Mouse (Mus musculus) brown adipose tissue, adult 24 weeks (tissue): ENCODE measurements around the gene 4930579G24Rik. TPM values are rescaled to one million over a fixed set of nuclear protein-coding genes. Genes with fewer than 3 reads are reported as not detected.

ENCODE experiments used
- H3K27ac ChIP-seq: fragments of 200-500 bp; replicated peaks from 2 replicates; pipeline ENCODE4 v1.5.1; 2012; ENCODE audit warnings: low read depth, mild to moderate bottlenecking, low read length
- H3K4me1 ChIP-seq: fragments of 200-500 bp; 2 replicates; pipeline ENCODE4 v1.6.1; 2012; ENCODE audit warnings: low read length, mixed read lengths; ENCODE audit not compliant: control insufficient read depth, insufficient read depth, insufficient read length
- H3K4me3 ChIP-seq: fragments of 200-500 bp; 2 replicates; pipeline ENCODE4 v1.5.1; 2012; ENCODE audit warnings: low read depth, mild to moderate bottlenecking, low read length, moderate library complexity; ENCODE audit not compliant: insufficient read depth
- polyA plus RNA-seq: library from polyadenylated mRNA; stranded (reverse); fragments of >200 nt; gene quantifications from 2 replicates; pipeline ENCODE4 v1.2.4, GENCODE M21; 2012; ENCODE audit not compliant: missing spikeins, insufficient read depth, insufficient read length

Gene 4930579G24Rik
- polyA plus RNA-seq, result 1.3 and 2.5 TPM in 2 replicates

DNA sequence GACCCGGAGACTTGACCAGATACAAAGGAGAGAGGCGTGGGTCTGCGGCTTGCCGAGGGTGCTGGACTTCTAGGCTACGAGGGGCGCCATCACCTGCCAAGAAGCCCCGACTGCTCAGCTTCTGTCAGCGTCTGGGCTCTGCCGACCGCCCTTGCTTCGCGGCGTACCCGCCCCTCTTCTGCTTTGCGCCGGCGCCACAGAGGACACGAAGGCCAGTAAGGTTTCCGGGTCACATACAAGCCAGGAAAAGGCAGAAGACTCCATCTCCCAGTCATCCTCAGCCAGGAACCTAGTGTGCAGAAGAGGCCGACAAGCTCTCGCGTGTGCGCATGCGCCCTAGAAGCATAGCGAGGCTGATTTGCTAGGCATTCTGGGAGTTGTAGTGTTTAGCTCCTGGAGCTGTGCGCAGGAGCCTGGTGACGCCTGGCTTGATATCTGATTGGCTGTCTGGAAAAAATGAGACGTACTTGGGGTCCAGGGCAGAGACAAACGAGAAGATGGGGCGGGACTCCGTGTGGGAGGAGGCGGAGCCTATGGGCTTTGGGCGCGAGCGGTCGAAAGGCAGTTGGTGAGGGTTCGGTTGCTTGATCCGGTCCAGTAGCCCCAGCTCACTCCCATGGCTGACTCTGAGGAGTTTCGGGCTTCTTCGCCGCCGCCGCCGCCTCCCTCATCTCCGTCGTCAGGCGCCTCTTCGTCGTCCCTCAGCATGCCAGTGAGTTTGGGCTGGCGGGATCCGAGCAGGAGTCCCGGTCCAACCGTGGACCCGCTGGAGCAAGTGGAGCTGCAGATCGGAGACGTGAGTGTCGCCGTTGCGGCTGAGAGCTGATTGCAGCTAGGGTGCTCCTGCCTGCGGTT, at the start of gene 4930579G24Rik:
TSS of gene 4930579G24Rik (plus strand) at position 519 of the 855 bp plus-strand sequence.
- Histone ChIP-seq H3K27ac (peak within 1 kb of the TSS; percentile 97), H3K4me1 (no peaks in the 10 kb centered on the region), H3K4me3 (peak within 1 kb of the TSS; percentile 72)

- no peak overlapping the region for H3K4me3 ChIP-seq
- no peak overlapping the region for H3K27ac ChIP-seq
- H3K4me1 ChIP-seq, result no peaks in the 10 kb centered on the region
Measured at GRCm38 (mm10) chr3:79579891-79580575, 48.8 kb upstream of the 4930579G24Rik start.

- no peak overlapping the region for H3K27ac ChIP-seq
- H3K4me1 ChIP-seq, result no peaks in the 10 kb centered on the region
- no peak overlapping the region for H3K4me3 ChIP-seq
Measured at GRCm38 (mm10) chr3:79586804-79587203, 42.1 kb upstream of the 4930579G24Rik start.

DNA sequence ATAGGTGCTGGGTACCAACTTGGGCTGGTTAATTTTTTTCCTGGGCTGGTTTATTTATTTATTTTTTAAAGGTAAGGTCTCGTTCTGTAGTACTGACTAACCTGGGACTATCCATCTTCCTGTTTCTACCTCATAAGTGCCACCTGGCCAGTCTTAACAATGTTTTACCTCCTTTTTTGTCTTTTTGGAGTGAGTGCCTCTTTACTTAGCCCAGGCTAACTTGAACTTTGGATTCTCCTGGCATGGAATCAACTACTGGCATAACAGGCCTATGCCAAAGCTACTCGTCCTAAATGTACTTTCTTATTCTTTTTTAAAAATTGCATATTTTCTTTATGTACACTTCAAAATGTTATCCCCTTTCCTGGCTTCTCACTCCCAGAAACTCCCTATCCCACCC, 39.2 kb upstream of the 4930579G24Rik start:
- no peak overlapping the region for H3K27ac ChIP-seq
- H3K4me1 ChIP-seq, result no peaks in the 10 kb centered on the region
- no peak overlapping the region for H3K4me3 ChIP-seq

GRCm38 (mm10) chr3:79590863-79591792, 37.8 kb upstream of the 4930579G24Rik start, which contains the start of gene Ppid:
Ppid (plus strand) TSS chr3:79591342.
- Histone ChIP-seq H3K27ac (peak within 1 kb of the TSS; percentile 76), H3K4me1 (no peaks in the 10 kb centered on the region), H3K4me3 (peak within 1 kb of the TSS; percentile 78)

DNA sequence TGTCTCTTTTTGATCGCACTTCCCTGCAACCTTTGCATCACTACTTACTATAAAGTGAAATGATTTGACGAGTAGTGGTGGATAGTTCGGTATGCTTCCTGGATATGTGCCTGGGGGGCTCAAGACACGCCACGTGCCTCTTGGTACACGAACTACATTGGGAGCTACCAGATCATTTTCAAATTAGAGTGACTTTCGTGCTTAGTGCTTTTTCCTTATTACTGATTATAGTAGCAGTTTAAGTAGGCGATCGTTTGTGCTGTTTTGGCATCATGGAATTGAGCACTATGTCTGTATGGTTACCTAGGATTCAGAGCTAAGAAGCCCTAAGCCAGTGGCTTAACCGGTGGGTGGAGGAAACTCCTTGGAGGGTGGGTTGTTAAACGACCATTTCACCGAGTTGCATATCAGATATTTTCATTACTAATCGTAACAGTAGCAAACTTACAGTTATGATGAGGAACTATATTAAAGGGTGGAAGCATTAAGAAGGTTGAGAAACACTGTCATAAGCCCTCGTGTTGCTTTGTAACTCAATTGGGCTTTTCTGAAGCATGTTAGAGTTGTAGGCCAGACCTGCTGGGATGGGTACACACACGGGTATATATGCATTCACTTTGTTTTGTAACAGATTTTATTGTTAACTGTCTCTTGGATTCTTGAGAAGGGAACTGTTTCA, 36.9 kb upstream of the 4930579G24Rik start:
- Histone ChIP-seq H3K27ac (peak overlapping the region; percentile 67), H3K4me3 (peak overlapping the region; percentile 78), H3K4me1 (no peaks in the 10 kb centered on the region)

- Histone ChIP-seq H3K4me3 (no peak overlapping the region), H3K27ac (no peak overlapping the region), H3K4me1 (no peaks in the 10 kb centered on the region)
Measured at GRCm38 (mm10) chr3:79595468-79595867, 33.4 kb upstream of the 4930579G24Rik start.

DNA sequence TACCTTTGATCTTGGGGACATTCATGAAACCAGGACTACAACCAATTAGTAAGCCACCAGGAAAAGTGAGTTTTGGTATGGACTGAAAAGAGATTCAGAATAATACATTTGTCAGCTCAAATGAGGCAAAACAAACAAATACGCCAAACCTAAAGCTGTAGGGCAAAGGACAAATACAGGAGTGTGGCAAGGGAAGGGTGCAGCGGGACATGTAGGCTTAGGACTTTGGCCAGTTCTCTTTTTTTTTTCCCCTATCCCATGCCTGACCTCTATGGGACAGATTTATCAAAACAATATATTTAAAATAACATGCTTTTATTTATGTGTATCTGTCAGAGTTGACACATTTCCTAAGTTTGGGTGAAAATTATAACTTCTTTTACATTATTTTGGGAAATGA, 19.0 kb upstream of the 4930579G24Rik start:
- Histone ChIP-seq H3K27ac (no peak overlapping the region), H3K4me1 (no peaks in the 10 kb centered on the region), H3K4me3 (no peak overlapping the region)

DNA sequence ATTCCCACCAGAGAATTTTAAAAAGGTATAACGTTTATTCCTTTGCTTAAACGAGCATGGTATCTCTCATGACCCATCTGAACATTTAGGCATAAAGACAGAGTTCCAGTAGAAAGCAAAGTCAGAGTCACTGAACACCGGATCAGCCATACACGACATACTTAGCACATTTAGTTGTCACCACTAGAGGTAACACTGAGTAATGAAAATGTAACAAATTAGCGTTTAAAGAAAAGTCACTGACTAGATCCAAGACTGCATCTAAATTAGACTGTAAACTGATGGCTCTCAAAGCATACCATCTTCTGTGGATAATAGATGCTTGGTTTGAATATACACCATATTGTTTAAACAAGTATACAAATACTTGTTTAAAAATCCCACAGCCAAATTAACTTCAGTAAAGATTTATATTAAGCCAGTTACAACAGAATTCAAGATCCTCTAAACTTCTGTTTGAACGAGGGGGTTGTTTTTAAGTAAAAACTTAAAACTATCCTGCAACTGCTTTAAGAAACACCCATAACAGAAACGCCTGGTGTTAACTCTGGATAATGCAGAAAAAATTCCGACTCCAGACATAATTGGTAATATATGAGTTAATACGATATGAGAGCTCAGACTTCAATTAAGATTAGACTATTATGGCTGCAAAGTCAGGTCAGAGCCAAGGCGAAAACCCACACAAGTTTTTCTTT, 1.2 kb upstream of the 4930579G24Rik start:
- H3K27ac ChIP-seq, result peak overlapping the region; percentile 97
- peak overlapping the region; percentile 72 for H3K4me3 ChIP-seq
- H3K4me1 ChIP-seq, result no peaks in the 10 kb centered on the region

DNA sequence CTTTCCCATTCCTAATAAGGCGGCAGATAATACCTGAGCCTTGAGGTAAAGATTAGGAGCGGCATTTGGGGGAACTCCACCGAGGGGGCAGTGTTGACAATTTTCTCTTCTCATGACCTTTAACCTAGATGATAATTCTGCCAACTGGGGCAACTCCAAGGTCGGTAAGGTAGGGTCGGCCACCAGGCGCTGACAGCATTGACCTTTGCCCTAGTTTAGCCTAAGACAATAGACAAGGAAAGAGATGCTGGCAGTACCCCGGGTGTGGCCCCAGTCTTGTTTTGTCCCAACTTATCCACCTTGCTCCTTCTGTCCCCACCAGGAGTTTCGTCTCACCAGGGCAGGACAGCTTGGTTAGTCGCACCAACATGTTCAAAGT, 708 bp upstream of the 4930579G24Rik start:
- Histone ChIP-seq H3K4me3 (peak overlapping the region; percentile 72), H3K27ac (peak overlapping the region; percentile 97), H3K4me1 (no peaks in the 10 kb centered on the region)

- Histone ChIP-seq H3K4me1 (no peaks in the 10 kb centered on the region), H3K27ac (peak within 1 kb of the TSS; percentile 97), H3K4me3 (peak within 1 kb of the TSS; percentile 72)
Measured at GRCm38 (mm10) chr3:79629416-79629730, 494 bp downstream of the 4930579G24Rik start, which contains the start of gene Etfdh. Etfdh (minus strand) TSS chr3:79629500.

- Histone ChIP-seq H3K4me1 (no peaks in the 10 kb centered on the region), H3K27ac (no peak overlapping the region), H3K4me3 (no peak overlapping the region)
Measured at GRCm38 (mm10) chr3:79652129-79652528, 23.2 kb downstream of the 4930579G24Rik start.

DNA sequence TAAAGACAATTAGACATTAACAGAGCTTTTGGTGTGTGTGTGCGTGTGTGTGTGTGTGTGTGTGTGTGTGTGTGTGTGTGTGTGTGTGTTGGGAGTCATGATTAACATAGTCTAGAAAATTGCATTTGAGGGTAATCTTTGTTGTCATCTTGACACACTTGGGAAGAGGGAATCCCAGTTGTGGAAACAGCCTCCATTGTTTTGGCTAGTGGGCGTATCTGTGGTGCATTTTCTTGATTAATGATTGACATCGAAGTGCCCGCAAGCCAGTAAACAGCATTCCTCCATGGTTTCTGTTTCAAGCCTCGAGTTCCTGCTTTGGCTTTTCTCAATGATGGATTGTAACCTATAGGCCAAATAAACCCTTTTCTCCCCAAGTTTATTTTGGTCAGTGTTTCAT, 27.8 kb downstream of the 4930579G24Rik start:
- no peak overlapping the region for H3K4me3 ChIP-seq
- no peaks in the 10 kb centered on the region for H3K4me1 ChIP-seq
- no peak overlapping the region for H3K27ac ChIP-seq
